Mouse (Mus musculus) erythroblast, embryonic 14.5 days (primary cell): ENCODE results near the gene Shroom3.

Experiments used
- GATA1 ChIP-seq: IDR thresholded peaks from 2 replicates; pipeline ENCODE4 v1.6.1; 2012; ENCODE audit warnings: low read length, inconsistent platforms, mixed read lengths
- TAL1 ChIP-seq: IDR thresholded peaks from 3 replicates; pipeline ENCODE4 v1.6.1; 2012; ENCODE audit warnings: low read length, inconsistent platforms, mixed read lengths

GRCm38 (mm10) chr5:92785870-92786436 is 102.7 kb downstream of the Shroom3 start:
- no peak for TF ChIP-seq GATA1
- no peak for TF ChIP-seq TAL1
